Mouse (Mus musculus): ENCODE measurements around the gene Morc2a.

- TF ChIP-seq CTCF (IDR thresholded peaks at IDR 0.05; ENCODE audit: low read depth, low read length), result no peak
- TF ChIP-seq POLR2A (IDR thresholded peaks at IDR 0.05; ENCODE audit: borderline replicate concordance, low read depth, low read length), result no peak
Measured at GRCm38 (mm10) chr11:3648964-3649841, at the start of gene Morc2a.

Measured in bone marrow macrophage, adult 2 months (primary cell).